Mouse (Mus musculus) cerebellum, adult 2 months (tissue): Measurements from ENCODE around the gene Syngr3. TPM values are rescaled to one million over a fixed set of nuclear protein-coding genes. Genes with fewer than 3 reads are reported as not detected.

Experiments used
- DNase-seq, 2 experiments: peaks; one replicate each; pipeline ENCODE4 v3.0.0; 2021
- H3K27ac ChIP-seq: fragments of 200-500 bp; 2 replicates; pipeline ENCODE4 v1.5.1; 2012; ENCODE audit warnings: low read length, control low read depth, inconsistent platforms; ENCODE audit not compliant: insufficient read depth
- H3K27me3 ChIP-seq: fragments of 200-500 bp; 2 replicates; pipeline ENCODE4 v1.6.1; 2012; ENCODE audit warnings: inconsistent platforms, mild to moderate bottlenecking, low read length, moderate library complexity; ENCODE audit not compliant: control insufficient read depth, insufficient read depth
- H3K4me1 ChIP-seq: fragments of 200-500 bp; 2 replicates; pipeline ENCODE4 v1.6.1; 2011; ENCODE audit warnings: low read length; ENCODE audit not compliant: control insufficient read depth, insufficient read depth
- H3K4me3 ChIP-seq: fragments of 200-500 bp; replicated peaks from 2 replicates; pipeline ENCODE3; 2011; ENCODE audit warnings: mild to moderate bottlenecking, low read depth, low read length, control low read depth; ENCODE audit not compliant: insufficient read depth
- CTCF ChIP-seq: fragments of 200-500 bp; IDR thresholded peaks from 2 replicates; pipeline ENCODE4 v1.5.1; 2011; ENCODE audit warnings: low read depth, mild to moderate bottlenecking, control low read depth, low read length, moderate library complexity, borderline replicate concordance; ENCODE audit not compliant: insufficient read depth
- POLR2A ChIP-seq: fragments of 200-500 bp; IDR thresholded peaks from 2 replicates; pipeline ENCODE4 v1.6.1; 2011; ENCODE audit warnings: low read length, control low read depth, borderline replicate concordance; ENCODE audit not compliant: insufficient read depth
- WGBS: fragments of 180-500 bp; shearing (Covaris S2); methylation state at CpG from one replicate; pipeline ENCODE4 v1.1.7; 2018; 5-methylcytosine and 5-hydroxymethylcytosine counted together
- polyA plus RNA-seq: library from polyadenylated mRNA; depleted of rRNA; stranded (reverse); fragments of >200 nt; gene quantifications from 2 replicates; pipeline ENCODE4 v1.2.3, GENCODE M21; 2012

The Syngr3 gene
- polyA plus RNA-seq, 1 experiment: 132 TPM

- no peaks in the 10 kb centered on the region for H3K27me3 ChIP-seq
- H3K4me3 ChIP-seq: no peak overlapping the region
- TF ChIP-seq POLR2A: no peak
- TF ChIP-seq CTCF: no peak
- H3K27ac ChIP-seq: no peak overlapping the region
- H3K4me1 ChIP-seq: no peaks in the 10 kb centered on the region
- DNase-seq: no peak
- WGBS: 76% methylated on average over 12 of the region's 12 CpGs
Observed at GRCm38 (mm10) chr17:24732233-24732935, 42.6 kb upstream of the Syngr3 start.

GRCm38 (mm10) chr17:24730787-24731186 is 41.0 kb upstream of the Syngr3 start:
- DNase-seq: no peak
- Histone ChIP-seq H3K4me1 (no peaks in the 10 kb centered on the region), H3K27me3 (no peaks in the 10 kb centered on the region), H3K27ac (no peak overlapping the region), H3K4me3 (no peak overlapping the region)
- TF ChIP-seq CTCF (no peak), POLR2A (no peak)
- WGBS: 79% methylated on average over 14 of the region's 14 CpGs

GRCm38 (mm10) chr17:24729067-24729466 is 39.3 kb upstream of the Syngr3 start:
- TF ChIP-seq POLR2A (no peak), CTCF (no peak)
- H3K4me1 ChIP-seq: no peaks in the 10 kb centered on the region
- DNase-seq: no peak
- no peaks in the 10 kb centered on the region for H3K27me3 ChIP-seq
- 54% methylated on average over 6 of the region's 6 CpGs for WGBS
- no peak overlapping the region for H3K27ac ChIP-seq
- H3K4me3 ChIP-seq: no peak overlapping the region

- Histone ChIP-seq H3K27me3 (no peaks in the 10 kb centered on the region), H3K27ac (no peak overlapping the region), H3K4me3 (no peak overlapping the region), H3K4me1 (no peaks in the 10 kb centered on the region)
- TF ChIP-seq POLR2A (no peak), CTCF (no peak)
- DNase-seq: no peak
- WGBS: 72% methylated on average over 17 of the region's 17 CpGs
Observed at GRCm38 (mm10) chr17:24728184-24728583, 38.4 kb upstream of the Syngr3 start.

- no peak for DNase-seq
- peaks cover 1% of the 10 kb centered on the region; the same call in 1 of the 2 replicates for H3K4me1 ChIP-seq
- WGBS: 62% methylated on average over 2 of the region's 2 CpGs
- no peak within 1 kb of the TSS for H3K27ac ChIP-seq
- H3K27me3 ChIP-seq: no peaks in the 10 kb centered on the region
- H3K4me3 ChIP-seq: no peak within 1 kb of the TSS
- TF ChIP-seq CTCF (no peak), POLR2A (no peak)
Observed at GRCm38 (mm10) chr17:24727618-24728017, 37.9 kb upstream of the Syngr3 start, which contains the start of gene Rpl3l. Gene Rpl3l (plus strand): TSS chr17:24727820.

GRCm38 (mm10) chr17:24725637-24726390 is 36.1 kb upstream of the Syngr3 start:
- H3K27me3 ChIP-seq: no peaks in the 10 kb centered on the region
- 63% methylated on average over 3 of the region's 3 CpGs for WGBS
- TF ChIP-seq POLR2A (no peak), CTCF (no peak)
- peaks cover 4% of the 10 kb centered on the region for H3K4me1 ChIP-seq
- H3K4me3 ChIP-seq: no peak overlapping the region
- no peak for DNase-seq
- no peak overlapping the region for H3K27ac ChIP-seq

- peaks cover 4% of the 10 kb centered on the region for H3K4me1 ChIP-seq
- H3K4me3 ChIP-seq: peak within 1 kb of the TSS; percentile 91
- TF ChIP-seq POLR2A (peak; percentile 96), CTCF (peak; percentile 92)
- H3K27ac ChIP-seq: peak within 1 kb of the TSS; percentile 78
- WGBS: 0% methylated on average over 30 of the region's 30 CpGs
- peak; percentile 94 to 98 for DNase-seq
- H3K27me3 ChIP-seq: no peaks in the 10 kb centered on the region
Observed at GRCm38 (mm10) chr17:24724184-24724583, 34.4 kb upstream of the Syngr3 start, which contains the start of gene Ndufb10. Gene Ndufb10 (minus strand): TSS chr17:24724478.

- Histone ChIP-seq H3K27me3 (no peaks in the 10 kb centered on the region), H3K4me3 (peak overlapping the region; percentile 91), H3K27ac (peak overlapping the region; percentile 78), H3K4me1 (peaks cover 4% of the 10 kb centered on the region)
- no peak for DNase-seq
- under 1% methylated on average over 15 of the region's 15 CpGs for WGBS
- TF ChIP-seq CTCF (no peak), POLR2A (no peak)
Observed at GRCm38 (mm10) chr17:24723881-24724180, 34.1 kb upstream of the Syngr3 start.
